Mouse (Mus musculus) forebrain, embryonic 14.5 days (tissue): ENCODE data around the gene 4921536K21Rik. TPM values are rescaled to one million over a fixed set of nuclear protein-coding genes. Genes with fewer than 3 reads are reported as not detected.
A peak's percentile ranks its signal among the peaks of the same experiment; 100 is the strongest.
"Not testable (repeated sequence)": the region's sequence is repeated elsewhere in the genome, so short reads cannot be mapped to it uniquely, and the experiment has no call there.

Source experiments
- ATAC-seq: fragments of 200-750 bp; cut with Nextera tagmentation; 2 replicates; pipeline ENCODE4 v1.8.0; 2017; ENCODE audit warnings: mild to moderate bottlenecking, moderate library complexity
- DNase-seq: peaks from one replicate; pipeline ENCODE4 v3.0.0-alpha.2; 2015; ENCODE audit warnings: low spot score
- H3K27ac ChIP-seq: fragments of 300-500 bp; sonication (generic); 2 replicates; pipeline ENCODE4 v1.5.1; 2014; ENCODE audit warnings: low read depth, mild to moderate bottlenecking, control low read depth, low read length, moderate library complexity
- H3K27me3 ChIP-seq: fragments of 300-500 bp; sonication (generic); replicated peaks from 2 replicates; pipeline ENCODE4 v1.6.1; 2014; ENCODE audit warnings: low read length, control low read depth, mixed read lengths; ENCODE audit not compliant: control insufficient read depth, insufficient read depth
- H3K36me3 ChIP-seq: fragments of 300-500 bp; sonication (generic); 2 replicates; pipeline ENCODE4 v1.6.1; 2014; ENCODE audit warnings: low read length, control low read depth; ENCODE audit not compliant: control insufficient read depth, insufficient read depth
- H3K4me1 ChIP-seq: fragments of 300-500 bp; sonication (generic); 2 replicates; pipeline ENCODE4 v1.6.1; 2014; ENCODE audit warnings: antibody characterized with exemption, low read length, control low read depth; ENCODE audit not compliant: control insufficient read depth, insufficient read depth
- H3K4me2 ChIP-seq: fragments of 300-500 bp; sonication (generic); 2 replicates; pipeline ENCODE4 v1.6.1; 2014; ENCODE audit warnings: mild to moderate bottlenecking, control low read depth, low read length
- H3K4me3 ChIP-seq: fragments of 300-500 bp; sonication (generic); 2 replicates; pipeline ENCODE4 v1.5.1; 2014; ENCODE audit warnings: low read depth, low read length, control low read depth
- H3K9ac ChIP-seq: fragments of 300-500 bp; sonication (generic); 2 replicates; pipeline ENCODE4 v1.6.1; 2014; ENCODE audit warnings: mild to moderate bottlenecking, low read length, control low read depth, moderate library complexity
- H3K9me3 ChIP-seq: fragments of 300-500 bp; sonication (generic); replicated peaks from 2 replicates; pipeline ENCODE4 v1.6.1; 2016; ENCODE audit warnings: low read length, control low read depth, mixed read lengths; ENCODE audit not compliant: control insufficient read depth
- WGBS: fragments of 180-500 bp; shearing (Covaris S2); extraction: QIAGEN DNeasy Blood & Tissue Kit; methylation state at CpG from one replicate; pipeline ENCODE4 v1.1.7; 2014; 5-methylcytosine and 5-hydroxymethylcytosine counted together
- polyA plus RNA-seq: library from polyadenylated mRNA; unstranded; fragments of >200 nt; fragmentation: Nextera tagmentation; extraction: Ambion mirVana; gene quantifications from 2 replicates; pipeline ENCODE4 v1.2.1, GENCODE M21; 2014

Gene 4921536K21Rik
- polyA plus RNA-seq, 1 experiment from 2014 or later = 0.36 TPM

- ATAC-seq = peak; percentile 92
- no peaks in the 10 kb centered on the region for H3K9me3 ChIP-seq
Measured at GRCm38 (mm10) chr11:3913316-3914108, 18.6 kb upstream of the 4921536K21Rik start.

GRCm38 (mm10) chr11:3912875-3913271, 18.0 kb upstream of the 4921536K21Rik start:
- Histone ChIP-seq H3K4me1 (peaks cover 15% of the 10 kb centered on the region), H3K4me3 (peak overlapping the region; percentile 59), H3K27ac (no peak overlapping the region), H3K36me3 (no peaks in the 10 kb centered on the region), H3K4me2 (peak overlapping the region; percentile 96), H3K27me3 (no peaks in the 10 kb centered on the region), H3K9ac (peak overlapping the region; percentile 73), H3K9me3 (no peaks in the 10 kb centered on the region)
- 4% methylated on average over 16 of the region's 16 CpGs for WGBS
- DNase-seq (peak; percentile 38), ATAC-seq (0 out of 2 replicates have a peak, but pooled peaks have one; percentile 11)

More at GRCm38 (mm10) chr11:3913316-3914108, 18.6 kb upstream of the 4921536K21Rik start:
- Histone ChIP-seq H3K4me2 (peak overlapping the region; percentile 96), H3K9ac (peak overlapping the region; percentile 73), H3K36me3 (no peaks in the 10 kb centered on the region), H3K4me3 (peak overlapping the region; percentile 59), H3K27me3 (no peaks in the 10 kb centered on the region), H3K27ac (peak overlapping the region; percentile 0; the same call in 1 of the 2 replicates), H3K4me1 (peaks cover 15% of the 10 kb centered on the region)
- under 1% methylated on average over 65 of the region's 65 CpGs for WGBS
- DNase-seq = peak; percentile 93

GRCm38 (mm10) chr11:3912100-3912874, 17.4 kb upstream of the 4921536K21Rik start:
- Histone ChIP-seq H3K9ac (peak overlapping the region; percentile 73), H3K9me3 (no peaks in the 10 kb centered on the region), H3K4me3 (peak overlapping the region; percentile 59), H3K27me3 (no peaks in the 10 kb centered on the region), H3K4me2 (peak overlapping the region; percentile 96), H3K36me3 (0 out of 2 replicates have a peak, but pooled peaks cover under 1% of the 10 kb centered on the region), H3K4me1 (peaks cover 15% of the 10 kb centered on the region), H3K27ac (no peak overlapping the region)
- ATAC-seq = no peak
- DNase-seq = peak; percentile 79
- 10% methylated on average over 19 of the region's 19 CpGs for WGBS

GRCm38 (mm10) chr11:3911440-3911839, 16.5 kb upstream of the 4921536K21Rik start:
- H3K9ac ChIP-seq, H3K27ac ChIP-seq, ATAC-seq, DNase-seq, H3K4me3 ChIP-seq, H3K9me3 ChIP-seq, H3K36me3 ChIP-seq, H3K27me3 ChIP-seq: not testable (repeated sequence)
- 92% methylated on average over 6 of the region's 6 CpGs for WGBS
- Histone ChIP-seq H3K4me1 (peaks cover 15% of the 10 kb centered on the region), H3K4me2 (peak overlapping the region; percentile 96)

- peak overlapping the region; percentile 96 for H3K4me2 ChIP-seq
- no peak overlapping the region for H3K27ac ChIP-seq
- no peaks in the 10 kb centered on the region for H3K27me3 ChIP-seq
- H3K4me3 ChIP-seq = no peak overlapping the region
- no peak for DNase-seq
- 51% methylated on average over 5 of the region's 5 CpGs for WGBS
- H3K36me3 ChIP-seq = 0 out of 2 replicates have a peak, but pooled peaks cover 5% of the 10 kb centered on the region
- peaks cover 15% of the 10 kb centered on the region for H3K4me1 ChIP-seq
- ATAC-seq = no peak
- no peaks in the 10 kb centered on the region for H3K9me3 ChIP-seq
- H3K9ac ChIP-seq = peak overlapping the region; percentile 41; the same call in 1 of the 2 replicates
Measured at GRCm38 (mm10) chr11:3910513-3911310, 15.8 kb upstream of the 4921536K21Rik start.

- no peak for DNase-seq
- Histone ChIP-seq H3K9me3 (no peaks in the 10 kb centered on the region), H3K36me3 (0 out of 2 replicates have a peak, but pooled peaks cover 6% of the 10 kb centered on the region), H3K4me2 (no peak overlapping the region), H3K4me3 (no peak overlapping the region), H3K9ac (no peak overlapping the region), H3K4me1 (peaks cover 15% of the 10 kb centered on the region), H3K27ac (no peak overlapping the region), H3K27me3 (no peaks in the 10 kb centered on the region)
- ATAC-seq = no peak
- 91% methylated on average over 4 of the region's 4 CpGs for WGBS
Measured at GRCm38 (mm10) chr11:3909236-3909635, 14.3 kb upstream of the 4921536K21Rik start.

GRCm38 (mm10) chr11:3905446-3905845, 10.5 kb upstream of the 4921536K21Rik start:
- Histone ChIP-seq H3K36me3 (peaks cover 7% of the 10 kb centered on the region; the same call in 1 of the 2 replicates), H3K4me1 (no peaks in the 10 kb centered on the region), H3K27ac (no peak overlapping the region), H3K4me3 (no peak overlapping the region), H3K27me3 (no peaks in the 10 kb centered on the region), H3K9ac (no peak overlapping the region), H3K4me2 (no peak overlapping the region), H3K9me3 (no peaks in the 10 kb centered on the region)
- WGBS = 94% methylated on average over 1 of the region's 1 CpGs
- ATAC-seq (no peak), DNase-seq (no peak)

- no peak for ATAC-seq
- H3K4me3 ChIP-seq = no peak overlapping the region
- no peak overlapping the region for H3K9ac ChIP-seq
- peaks cover 7% of the 10 kb centered on the region; the same call in 1 of the 2 replicates for H3K36me3 ChIP-seq
- H3K4me1 ChIP-seq = no peaks in the 10 kb centered on the region
- 89% methylated on average over 6 of the region's 6 CpGs for WGBS
- no peak for DNase-seq
- H3K9me3 ChIP-seq = no peaks in the 10 kb centered on the region
- H3K4me2 ChIP-seq = no peak overlapping the region
- H3K27ac ChIP-seq = no peak overlapping the region
- H3K27me3 ChIP-seq = no peaks in the 10 kb centered on the region
Measured at GRCm38 (mm10) chr11:3904673-3905072, 9.8 kb upstream of the 4921536K21Rik start.
